Mouse (Mus musculus): ENCODE measurements around the gene Stat3.

DNA sequence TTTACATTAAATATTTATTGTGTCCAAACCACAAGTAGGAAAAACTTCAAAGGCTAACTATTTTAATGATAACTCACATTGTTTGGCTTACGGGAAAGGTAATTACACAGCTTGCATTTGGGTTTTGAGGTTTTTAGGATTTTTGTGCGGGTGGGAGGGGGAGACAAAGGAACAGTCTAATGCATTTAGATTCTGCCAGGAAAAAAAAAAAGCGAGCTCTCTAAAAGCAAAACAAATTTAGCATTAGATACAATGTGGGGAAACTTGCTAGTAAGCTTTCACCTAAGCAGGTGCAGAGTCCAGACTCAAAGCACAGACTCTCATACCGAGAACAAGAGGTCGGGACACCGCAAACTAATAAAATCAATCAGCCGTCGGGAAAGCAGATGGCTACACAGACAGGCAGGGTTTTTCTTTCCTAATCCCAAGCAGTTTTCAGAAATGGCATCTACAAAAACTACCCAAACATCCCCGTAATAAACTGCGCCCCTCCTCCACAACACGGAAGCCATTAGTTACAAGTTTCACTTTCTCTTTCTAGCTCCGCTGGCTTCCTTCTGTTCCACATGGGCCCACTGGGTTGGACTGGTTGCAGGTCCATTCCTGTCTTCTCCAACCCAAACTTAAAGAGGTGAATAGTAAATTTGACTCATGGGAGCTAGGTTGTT lies 8.0 kb downstream of the Stat3 start:
- TF ChIP-seq CTCF (IDR thresholded peaks at IDR 0.05; ENCODE audit: extremely low read depth, insufficient read depth, insufficient read length, insufficient replicate concordance), result no peak
- TF ChIP-seq POLR2A (IDR thresholded peaks at IDR 0.05; ENCODE audit: low read depth, low read length), result no peak
